Mouse (Mus musculus) liver, embryonic 15.5 days (tissue): ENCODE results near the gene Crabp2. TPM values are rescaled to one million over a fixed set of nuclear protein-coding genes. Genes with fewer than 3 reads are reported as not detected.

Source experiments
- ATAC-seq: fragments of 200-750 bp; cut with Nextera tagmentation; 2 replicates; pipeline ENCODE4 v1.8.0; 2017; ENCODE audit warnings: moderate number of reproducible peaks, mild to moderate bottlenecking, moderate library complexity; ENCODE audit not compliant: insufficient read depth
- H3K27ac ChIP-seq: fragments of 300-500 bp; sonication (generic); replicated peaks from 2 replicates; pipeline ENCODE4 v1.5.1; 2015; ENCODE audit warnings: mild to moderate bottlenecking, inconsistent platforms
- H3K27me3 ChIP-seq: fragments of 300-500 bp; sonication (generic); 2 replicates; pipeline ENCODE4 v1.6.1; 2015; ENCODE audit warnings: mild to moderate bottlenecking, inconsistent platforms
- H3K36me3 ChIP-seq: fragments of 300-500 bp; sonication (generic); replicated peaks from 2 replicates; pipeline ENCODE4 v1.6.1; 2015; ENCODE audit warnings: moderate library complexity, mild to moderate bottlenecking, inconsistent platforms
- H3K4me1 ChIP-seq: fragments of 300-500 bp; sonication (generic); replicated peaks from 2 replicates; pipeline ENCODE4 v1.6.1; 2015; ENCODE audit warnings: inconsistent platforms
- H3K4me2 ChIP-seq: fragments of 300-500 bp; sonication (generic); 2 replicates; pipeline ENCODE4 v1.6.1; 2015; ENCODE audit warnings: moderate library complexity, mild to moderate bottlenecking, inconsistent platforms
- H3K4me3 ChIP-seq: fragments of 300-500 bp; sonication (generic); replicated peaks from 2 replicates; pipeline ENCODE4 v1.5.1; 2015; ENCODE audit warnings: mild to moderate bottlenecking, inconsistent platforms
- H3K9ac ChIP-seq: fragments of 300-500 bp; sonication (generic); 2 replicates; pipeline ENCODE4 v1.6.1; 2015; ENCODE audit warnings: moderate library complexity, mild to moderate bottlenecking, inconsistent platforms
- H3K9me3 ChIP-seq: fragments of 300-500 bp; sonication (generic); replicated peaks from 2 replicates; pipeline ENCODE4 v1.6.1; 2016; ENCODE audit warnings: inconsistent platforms
- WGBS: fragments of 180-500 bp; shearing (Covaris S2); methylation state at CpG from one replicate; pipeline ENCODE4 v1.1.7; 2015; ENCODE audit warnings: mixed read lengths; ENCODE audit not compliant: insufficient replicate concordance; 5-methylcytosine and 5-hydroxymethylcytosine counted together
- polyA plus RNA-seq: library from polyadenylated mRNA; unstranded; fragments of >200 nt; fragmentation: Nextera tagmentation; extraction: Ambion mirVana; gene quantifications from 2 replicates; pipeline ENCODE4 v1.2.1, GENCODE M21; 2015

Gene Crabp2
- polyA plus RNA-seq, 1 experiment from 2014 or later = 0.31 TPM

- Histone ChIP-seq H3K27me3 (peaks cover 80% of the 10 kb centered on the region), H3K9me3 (no peaks in the 10 kb centered on the region), H3K4me3 (peak overlapping the region; percentile 33), H3K27ac (no peak overlapping the region), H3K9ac (no peak overlapping the region), H3K4me1 (peaks cover 43% of the 10 kb centered on the region), H3K4me2 (peak overlapping the region; percentile 62), H3K36me3 (no peaks in the 10 kb centered on the region)
- under 1% methylated on average over 15 of the region's 15 CpGs for WGBS
- no peak for ATAC-seq
These were observed 39.2 kb downstream of the Crabp2 start for GRCm38 (mm10) chr3:87987633-87988032.

- peak overlapping the region; percentile 33 for H3K4me3 ChIP-seq
- no peaks in the 10 kb centered on the region for H3K9me3 ChIP-seq
- H3K4me2 ChIP-seq = peak overlapping the region; percentile 62
- H3K36me3 ChIP-seq = no peaks in the 10 kb centered on the region
- H3K27ac ChIP-seq = no peak overlapping the region
- H3K27me3 ChIP-seq = peaks cover 85% of the 10 kb centered on the region
- no peak for ATAC-seq
- WGBS = 5% methylated on average over 15 of the region's 15 CpGs
- peaks cover 41% of the 10 kb centered on the region for H3K4me1 ChIP-seq
- no peak overlapping the region for H3K9ac ChIP-seq
These were observed 39.6 kb downstream of the Crabp2 start for GRCm38 (mm10) chr3:87988068-87988467.

GRCm38 (mm10) chr3:87989935-87990334 lies 41.5 kb downstream of the Crabp2 start:
- WGBS = 18% methylated on average over 10 of the region's 10 CpGs
- Histone ChIP-seq H3K9ac (no peak overlapping the region), H3K27ac (no peak overlapping the region)

GRCm38 (mm10) chr3:87993436-87993835 lies 45.0 kb downstream of the Crabp2 start:
- H3K9ac ChIP-seq = no peak overlapping the region
- H3K36me3 ChIP-seq = no peaks in the 10 kb centered on the region
- no peak overlapping the region for H3K4me3 ChIP-seq
- peaks cover 6% of the 10 kb centered on the region; the same call in 1 of the 2 replicates for H3K4me1 ChIP-seq
- no peak for ATAC-seq
- H3K4me2 ChIP-seq = no peak overlapping the region
- no peaks in the 10 kb centered on the region for H3K9me3 ChIP-seq
- no peak overlapping the region for H3K27ac ChIP-seq
- peaks cover 99% of the 10 kb centered on the region for H3K27me3 ChIP-seq
- under 1% methylated on average over 6 of the region's 6 CpGs for WGBS

More at GRCm38 (mm10) chr3:87989935-87990334, 41.5 kb downstream of the Crabp2 start:
- H3K9me3 ChIP-seq = no peaks in the 10 kb centered on the region
- H3K36me3 ChIP-seq = no peaks in the 10 kb centered on the region
- no peak for ATAC-seq
- H3K4me2 ChIP-seq = no peak overlapping the region
- H3K27me3 ChIP-seq = peaks cover 95% of the 10 kb centered on the region
- H3K4me1 ChIP-seq = peaks cover 33% of the 10 kb centered on the region
- H3K4me3 ChIP-seq = no peak overlapping the region

GRCm38 (mm10) chr3:87995331-87995730 lies 46.9 kb downstream of the Crabp2 start:
- Histone ChIP-seq H3K27ac (no peak overlapping the region), H3K9ac (no peak overlapping the region), H3K4me2 (no peak overlapping the region), H3K4me1 (0 out of 2 replicates have a peak, but pooled peaks cover 5% of the 10 kb centered on the region), H3K4me3 (no peak overlapping the region), H3K27me3 (peaks cover 99% of the 10 kb centered on the region), H3K36me3 (no peaks in the 10 kb centered on the region), H3K9me3 (no peaks in the 10 kb centered on the region)
- 22% methylated on average over 11 of the region's 11 CpGs for WGBS
- ATAC-seq = no peak

- no peak overlapping the region for H3K4me2 ChIP-seq
- H3K36me3 ChIP-seq = no peaks in the 10 kb centered on the region
- H3K9me3 ChIP-seq = no peaks in the 10 kb centered on the region
- H3K9ac ChIP-seq = no peak overlapping the region
- no peak overlapping the region for H3K27ac ChIP-seq
- no peak overlapping the region for H3K4me3 ChIP-seq
- peaks cover 100% of the 10 kb centered on the region for H3K27me3 ChIP-seq
- 3% methylated on average over 15 of the region's 15 CpGs for WGBS
- no peak for ATAC-seq
- 0 out of 2 replicates have a peak, but pooled peaks cover 5% of the 10 kb centered on the region for H3K4me1 ChIP-seq
These were observed 47.9 kb downstream of the Crabp2 start for GRCm38 (mm10) chr3:87996401-87996800.

- Histone ChIP-seq H3K36me3 (no peaks in the 10 kb centered on the region), H3K4me1 (0 out of 2 replicates have a peak, but pooled peaks cover 5% of the 10 kb centered on the region), H3K9ac (no peak overlapping the region), H3K27ac (no peak overlapping the region), H3K27me3 (peaks cover 100% of the 10 kb centered on the region), H3K4me3 (peak overlapping the region; percentile 15; the same call in 1 of the 2 replicates), H3K9me3 (no peaks in the 10 kb centered on the region), H3K4me2 (peak overlapping the region; percentile 25)
- WGBS = 1% methylated on average over 49 of the region's 49 CpGs
- no peak for ATAC-seq
These were observed 48.6 kb downstream of the Crabp2 start for GRCm38 (mm10) chr3:87996971-87997614.

- H3K36me3 ChIP-seq = no peaks in the 10 kb centered on the region
- 5% methylated on average over 7 of the region's 7 CpGs for WGBS
These were observed 50.3 kb downstream of the Crabp2 start for GRCm38 (mm10) chr3:87998747-87999146.

GRCm38 (mm10) chr3:87999243-87999895 lies 50.9 kb downstream of the Crabp2 start:
- no peak overlapping the region for H3K27ac ChIP-seq
- WGBS = 2% methylated on average over 38 of the region's 38 CpGs
- no peaks in the 10 kb centered on the region for H3K4me1 ChIP-seq
- H3K4me3 ChIP-seq = no peak overlapping the region
- no peak overlapping the region for H3K9ac ChIP-seq
- no peaks in the 10 kb centered on the region for H3K9me3 ChIP-seq
- H3K4me2 ChIP-seq = no peak overlapping the region
- no peak for ATAC-seq
- H3K36me3 ChIP-seq = no peaks in the 10 kb centered on the region
- peaks cover 99% of the 10 kb centered on the region for H3K27me3 ChIP-seq

More at GRCm38 (mm10) chr3:87998747-87999146, 50.3 kb downstream of the Crabp2 start:
- H3K27ac ChIP-seq = no peak overlapping the region
- ATAC-seq = no peak
- no peaks in the 10 kb centered on the region for H3K4me1 ChIP-seq
- H3K27me3 ChIP-seq = peaks cover 99% of the 10 kb centered on the region
- H3K4me3 ChIP-seq = no peak overlapping the region
- no peaks in the 10 kb centered on the region for H3K9me3 ChIP-seq
- no peak overlapping the region for H3K9ac ChIP-seq
- no peak overlapping the region for H3K4me2 ChIP-seq

- H3K4me1 ChIP-seq = no peaks in the 10 kb centered on the region
- peak within 1 kb of the TSS; percentile 25; the same call in 1 of the 2 replicates for H3K4me2 ChIP-seq
- no peak within 1 kb of the TSS for H3K9ac ChIP-seq
- no peak within 1 kb of the TSS for H3K27ac ChIP-seq
- peaks cover 98% of the 10 kb centered on the region for H3K27me3 ChIP-seq
- under 1% methylated on average over 39 of the region's 39 CpGs for WGBS
- H3K4me3 ChIP-seq = no peak within 1 kb of the TSS
- H3K36me3 ChIP-seq = no peaks in the 10 kb centered on the region
- ATAC-seq = no peak
- no peaks in the 10 kb centered on the region for H3K9me3 ChIP-seq
These were observed 51.7 kb downstream of the Crabp2 start, which contains the start of gene Bcan for GRCm38 (mm10) chr3:88000181-88000580. Gene Bcan, minus strand, starts transcription at chr3:88000230.

- Histone ChIP-seq H3K36me3 (no peaks in the 10 kb centered on the region), H3K4me2 (no peak overlapping the region), H3K27me3 (peaks cover 89% of the 10 kb centered on the region), H3K9me3 (no peaks in the 10 kb centered on the region), H3K27ac (no peak overlapping the region), H3K4me3 (no peak overlapping the region), H3K4me1 (no peaks in the 10 kb centered on the region), H3K9ac (no peak overlapping the region)
- WGBS = 10% methylated on average over 11 of the region's 11 CpGs
- ATAC-seq = no peak
These were observed 52.5 kb downstream of the Crabp2 start for GRCm38 (mm10) chr3:88000816-88001595.
